Comparison of ENCODE assay signal across 2 mouse cellular contexts in the genomic region with DNA sequence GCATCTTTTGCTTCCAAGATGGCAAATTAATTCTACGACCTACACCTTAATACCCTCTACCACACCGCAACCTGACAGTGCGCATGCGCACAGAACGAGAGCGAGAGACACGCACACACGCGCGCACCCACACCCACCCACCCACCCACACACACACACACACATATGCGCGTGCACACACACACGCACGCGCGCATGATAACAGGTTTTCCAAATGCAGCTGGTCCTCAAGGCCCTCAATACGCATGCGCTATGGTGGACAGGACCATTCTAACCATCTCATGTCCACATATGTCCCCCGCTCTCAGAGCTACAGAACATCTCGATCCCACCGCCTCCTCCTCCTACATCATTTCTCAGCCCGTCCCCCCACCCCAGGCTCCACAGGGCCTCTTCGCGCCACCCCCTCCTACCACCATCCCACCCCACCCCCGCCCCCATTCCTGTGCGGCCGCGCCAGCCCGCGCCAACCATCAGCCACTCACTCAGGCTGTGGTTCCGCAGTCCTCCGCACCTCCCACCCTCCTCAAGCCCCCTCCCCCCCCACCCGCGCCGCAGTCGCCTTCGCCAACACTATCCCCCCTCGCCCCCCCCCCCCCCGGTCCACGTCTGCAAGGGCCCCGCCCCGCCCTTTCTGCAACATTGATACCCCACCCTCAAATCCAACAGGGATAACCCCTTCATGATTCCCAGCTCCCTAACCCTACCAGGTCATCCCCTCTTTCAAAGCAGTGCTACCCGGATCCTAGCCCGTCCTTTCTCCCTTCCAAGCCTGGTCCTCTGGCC.
TF ChIP-seq lines count a peak whose summit lies in the region.

No protein-coding gene starts in this region.

TF ChIP-seq in CH12.LX, 34 proteins besides CTCF, POLR2A, EP300 and RAD21 (continued from another document):
- TF ChIP-seq KAT2A (IDR thresholded peaks at IDR 0.05; ENCODE audit: insufficient replicate concordance, low read length) (no peak), GABPA (IDR thresholded peaks at IDR 0.05; ENCODE audit: insufficient replicate concordance, low read depth, low read length) (no peak), ZC3H11A (IDR thresholded peaks at IDR 0.05; ENCODE audit: low read depth, low read length) (no peak), JUND (conservative IDR thresholded peaks at IDR 0.05; ENCODE audit: low read depth, low read length) (no peak), ZMIZ1 (IDR thresholded peaks at IDR 0.05; ENCODE audit: low read depth, low read length) (no peak), SMC3 (IDR thresholded peaks at IDR 0.05; ENCODE audit: low read depth, low read length) (no peak), E2F4 (IDR thresholded peaks at IDR 0.05; ENCODE audit: insufficient replicate concordance, low read depth, low read length) (no peak), MAFK (IDR thresholded peaks at IDR 0.05; ENCODE audit: insufficient replicate concordance, low read length) (no peak), NELFE (IDR thresholded peaks at IDR 0.05; ENCODE audit: low read depth, low read length) (no peak), MYC (IDR thresholded peaks at IDR 0.05; ENCODE audit: low read depth, low read length) (no peak), HCFC1 (IDR thresholded peaks at IDR 0.05; ENCODE audit: low read depth, low read length) (no peak), PAX5 (IDR thresholded peaks at IDR 0.05; ENCODE audit: low read length) (no peak), MAZ (IDR thresholded peaks at IDR 0.05; ENCODE audit: low read depth, low read length) (no peak), MAX (IDR thresholded peaks at IDR 0.05; ENCODE audit: low read length) (no peak), TCF12 (IDR thresholded peaks at IDR 0.05; ENCODE audit: low read depth, low read length) (no peak), RCOR1 (conservative IDR thresholded peaks at IDR 0.05; ENCODE audit: low read depth, low read length) (no peak), MXI1 (IDR thresholded peaks at IDR 0.05; ENCODE audit: low read depth, low read length) (no peak), ELF1 (IDR thresholded peaks at IDR 0.05; ENCODE audit: low read depth, low read length) (no peak)

TF ChIP-seq in ES-E14, 5 proteins besides CTCF, POLR2A, EP300 and RAD21 (continued from another document):
- TF ChIP-seq HCFC1 (IDR thresholded peaks at IDR 0.05; ENCODE audit: borderline replicate concordance, insufficient read depth, low read length) (no peak), MAFK (IDR thresholded peaks at IDR 0.05; ENCODE audit: insufficient read depth, low read depth, low read length) (no peak), CHD2 (IDR thresholded peaks at IDR 0.05; ENCODE audit: low read depth, low read length) (no peak), ZNF384 (IDR thresholded peaks at IDR 0.05; ENCODE audit: low read depth, low read length) (no peak)
